Mouse (Mus musculus) left cerebral cortex, postnatal 14 days (tissue): ENCODE data around the gene Kcnma1. TPM values are rescaled to one million over a fixed set of nuclear protein-coding genes. Genes with fewer than 3 reads are reported as not detected.
A peak's percentile ranks its signal among the peaks of the same experiment; 100 is the strongest.

Experiments used
- DNase-seq, 2 experiments: peaks; one replicate each; pipeline ENCODE4 v3.0.0; 2021 to 2022; ENCODE audit warnings: low spot score in 2 of 2, mixed read lengths in 1 of 2
- intact Hi-C: fragments of 180-260 bp; cut with DNase I; formaldehyde crosslinking; loops from one replicate; pipeline ENCODE4 v1.15.1; 2025
- total RNA-seq, 2 experiments: library from RNA; stranded (reverse); gene quantifications; 2 replicates each; pipeline ENCODE4 v1.2.3; 2021

Gene Kcnma1
- total RNA-seq, 2 experiments from 2014 or later: 164 to 187 TPM

GRCm38 (mm10) chr14:23581282-23581681 lies 433.0 kb downstream of the Kcnma1 start:
- intact Hi-C loops: loop anchor here (5.0 to 10.0 kb wide), 2 partner anchors 204 to 476 kb away; no protein-coding TSS in a partner anchor
- no peak for DNase-seq

GRCm38 (mm10) chr14:23575951-23576350 lies 438.3 kb downstream of the Kcnma1 start:
- DNase-seq: peak; percentile 37 to 51
- intact Hi-C loops: loop anchor here (10.0 kb wide), 1 partner anchor 689 kb away; no protein-coding TSS in a partner anchor

- intact Hi-C loops: loop anchor here (10.0 kb wide), 1 partner anchor 691 kb away; no protein-coding TSS in a partner anchor
- DNase-seq: no peak
These were observed 440.2 kb downstream of the Kcnma1 start for GRCm38 (mm10) chr14:23574136-23574535.

- no peak for DNase-seq
- intact Hi-C loops: loop anchor here (10.0 kb wide), 1 partner anchor 691 kb away; no protein-coding TSS in a partner anchor
These were observed 440.9 kb downstream of the Kcnma1 start for GRCm38 (mm10) chr14:23573385-23573784.

GRCm38 (mm10) chr14:23572778-23573177 lies 441.5 kb downstream of the Kcnma1 start:
- intact Hi-C loops: loop anchor here (10.0 kb wide), 1 partner anchor 692 kb away; no protein-coding TSS in a partner anchor
- no peak for DNase-seq

- intact Hi-C loops: loop anchor here (10.0 kb wide), 1 partner anchor 695 kb away; no protein-coding TSS in a partner anchor
- DNase-seq: no peak
These were observed 444.0 kb downstream of the Kcnma1 start for GRCm38 (mm10) chr14:23570251-23570650.

GRCm38 (mm10) chr14:23565931-23566330 lies 448.4 kb downstream of the Kcnma1 start:
- intact Hi-C loops: no loop called here
- no peak for DNase-seq

- intact Hi-C loops: no loop called here
- DNase-seq: no peak
These were observed 449.8 kb downstream of the Kcnma1 start for GRCm38 (mm10) chr14:23564474-23564873.

GRCm38 (mm10) chr14:23563180-23563579 lies 451.1 kb downstream of the Kcnma1 start:
- intact Hi-C loops: no loop called here
- no peak for DNase-seq

GRCm38 (mm10) chr14:23555647-23556046 lies 458.6 kb downstream of the Kcnma1 start:
- intact Hi-C loops: no loop called here
- DNase-seq: no peak

GRCm38 (mm10) chr14:23552252-23552974 lies 461.9 kb downstream of the Kcnma1 start:
- no peak for DNase-seq
- intact Hi-C loops: no loop called here

- intact Hi-C loops: no loop called here
- DNase-seq: no peak
These were observed 463.8 kb downstream of the Kcnma1 start for GRCm38 (mm10) chr14:23550467-23550866.

GRCm38 (mm10) chr14:23542131-23542530 lies 472.2 kb downstream of the Kcnma1 start:
- DNase-seq: no peak
- intact Hi-C loops: no loop called here

GRCm38 (mm10) chr14:23539621-23540020 lies 474.7 kb downstream of the Kcnma1 start:
- no peak for DNase-seq
- intact Hi-C loops: no loop called here

GRCm38 (mm10) chr14:23533346-23533745 lies 480.9 kb downstream of the Kcnma1 start:
- no peak for DNase-seq
- intact Hi-C loops: no loop called here

- intact Hi-C loops: no loop called here
- no peak for DNase-seq
These were observed 482.4 kb downstream of the Kcnma1 start for GRCm38 (mm10) chr14:23531735-23532525.

GRCm38 (mm10) chr14:23529720-23530119 lies 484.6 kb downstream of the Kcnma1 start:
- intact Hi-C loops: no loop called here
- DNase-seq: peak; percentile 68 to 77

GRCm38 (mm10) chr14:23529229-23529628 lies 485.1 kb downstream of the Kcnma1 start:
- no peak for DNase-seq
- intact Hi-C loops: no loop called here

GRCm38 (mm10) chr14:23525910-23526309 lies 488.4 kb downstream of the Kcnma1 start:
- intact Hi-C loops: no loop called here
- no peak for DNase-seq

GRCm38 (mm10) chr14:23523825-23524491 lies 490.3 kb downstream of the Kcnma1 start:
- no peak for DNase-seq
- intact Hi-C loops: no loop called here
